Mouse (Mus musculus): ENCODE measurements at regions not wholly inside any gene's neighbourhood (a gene's known extent, or its start where the extent isn't known, plus 50 kb on each side); places are given as distances from the start of the nearest gene placed in this dataset.
A peak's percentile ranks its signal among the peaks of the same experiment; 100 is the strongest.

GRCm38 (mm10) chr3:17325821-17326220 is 622.4 kb upstream of the Cypt12 start:
- DNase-seq (ENCODE audit: low spot score) (no peak), ATAC-seq (no peak)
- no peaks in the 10 kb centered on the region for H3K4me1 ChIP-seq (ENCODE audit: insufficient read depth, low read length)
- H3K36me3 ChIP-seq (ENCODE audit: insufficient read depth, low read length), result no peaks in the 10 kb centered on the region
- H3K27me3 ChIP-seq (ENCODE audit: insufficient read depth, low read length), result no peaks in the 10 kb centered on the region
- peak overlapping the region; percentile 37; the same call in 1 of the 2 replicates for H3K9ac ChIP-seq (replicated peaks; ENCODE audit: low read length)
- H3K27ac ChIP-seq, result peak overlapping the region; percentile 70
- WGBS, result 49% methylated on average over 2 of the region's 2 CpGs
- no peaks in the 10 kb centered on the region for H3K9me3 ChIP-seq (ENCODE audit: low read length)
- peak overlapping the region; percentile 29 for H3K4me2 ChIP-seq (ENCODE audit: low read depth, low read length)
- no peak overlapping the region for H3K4me3 ChIP-seq (ENCODE audit: low read length)
- TF ChIP-seq CTCF (IDR thresholded peaks at IDR 0.05; ENCODE audit: low read depth), result no peak

GRCm38 (mm10) chr3:17326292-17326691 is 621.9 kb upstream of the Cypt12 start:
- peak overlapping the region; percentile 37; the same call in 1 of the 2 replicates for H3K9ac ChIP-seq (replicated peaks; ENCODE audit: low read length)
- H3K4me3 ChIP-seq (ENCODE audit: low read length), result no peak overlapping the region
- peak; percentile 46 for DNase-seq (ENCODE audit: low spot score)
- H3K4me2 ChIP-seq (ENCODE audit: low read depth, low read length), result peak overlapping the region; percentile 29; the same call in 1 of the 2 replicates
- H3K27me3 ChIP-seq (ENCODE audit: insufficient read depth, low read length), result no peaks in the 10 kb centered on the region
- H3K4me1 ChIP-seq (ENCODE audit: insufficient read depth, low read length), result no peaks in the 10 kb centered on the region
- 55% methylated on average over 8 of the region's 8 CpGs for WGBS
- ATAC-seq, result peak; percentile 54; the same call in 1 of the 2 replicates
- peak overlapping the region; percentile 70 for H3K27ac ChIP-seq
- no peaks in the 10 kb centered on the region for H3K9me3 ChIP-seq (ENCODE audit: low read length)
- H3K36me3 ChIP-seq (ENCODE audit: insufficient read depth, low read length), result no peaks in the 10 kb centered on the region
- TF ChIP-seq CTCF (IDR thresholded peaks at IDR 0.05; ENCODE audit: low read depth), result no peak

GRCm38 (mm10) chr3:17326774-17327173 is 621.4 kb upstream of the Cypt12 start:
- no peak overlapping the region for H3K4me3 ChIP-seq (ENCODE audit: low read length)
- TF ChIP-seq CTCF (IDR thresholded peaks at IDR 0.05; ENCODE audit: low read depth), result no peak
- H3K36me3 ChIP-seq (ENCODE audit: insufficient read depth, low read length), result no peaks in the 10 kb centered on the region
- ATAC-seq, result peak; percentile 44
- H3K4me2 ChIP-seq (ENCODE audit: low read depth, low read length), result peak overlapping the region; percentile 29; the same call in 1 of the 2 replicates
- no peaks in the 10 kb centered on the region for H3K4me1 ChIP-seq (ENCODE audit: insufficient read depth, low read length)
- no peaks in the 10 kb centered on the region for H3K9me3 ChIP-seq (ENCODE audit: low read length)
- 67% methylated on average over 4 of the region's 4 CpGs for WGBS
- H3K9ac ChIP-seq (replicated peaks; ENCODE audit: low read length), result no peak overlapping the region
- no peak for DNase-seq (ENCODE audit: low spot score)
- no peaks in the 10 kb centered on the region for H3K27me3 ChIP-seq (ENCODE audit: insufficient read depth, low read length)
- H3K27ac ChIP-seq, result peak overlapping the region; percentile 70

GRCm38 (mm10) chr3:17327706-17328105 is 620.5 kb upstream of the Cypt12 start:
- 63% methylated on average over 4 of the region's 4 CpGs for WGBS
- Histone ChIP-seq H3K27ac (peak overlapping the region; percentile 73), H3K4me3 (ENCODE audit: low read length) (no peak overlapping the region), H3K4me2 (ENCODE audit: low read depth, low read length) (peak overlapping the region; percentile 13; the same call in 1 of the 2 replicates), H3K36me3 (ENCODE audit: insufficient read depth, low read length) (no peaks in the 10 kb centered on the region), H3K9ac (replicated peaks; ENCODE audit: low read length) (no peak overlapping the region; the same call in 1 of the 2 replicates), H3K4me1 (ENCODE audit: insufficient read depth, low read length) (no peaks in the 10 kb centered on the region), H3K27me3 (ENCODE audit: insufficient read depth, low read length) (no peaks in the 10 kb centered on the region), H3K9me3 (ENCODE audit: low read length) (no peaks in the 10 kb centered on the region)
- TF ChIP-seq CTCF (IDR thresholded peaks at IDR 0.05; ENCODE audit: low read depth), result no peak
- ATAC-seq (no peak), DNase-seq (ENCODE audit: low spot score) (no peak)

- H3K27me3 ChIP-seq (ENCODE audit: insufficient read depth, low read length), result no peaks in the 10 kb centered on the region
- peak overlapping the region; percentile 64; the same call in 1 of the 2 replicates for H3K27ac ChIP-seq
- H3K4me3 ChIP-seq (ENCODE audit: low read length), result no peak overlapping the region
- WGBS, result 45% methylated on average over 4 of the region's 4 CpGs
- ATAC-seq (0 out of 2 replicates have a peak, but pooled peaks have one; percentile 25), DNase-seq (ENCODE audit: low spot score) (peak; percentile 57)
- H3K36me3 ChIP-seq (ENCODE audit: insufficient read depth, low read length), result no peaks in the 10 kb centered on the region
- H3K4me1 ChIP-seq (ENCODE audit: insufficient read depth, low read length), result no peaks in the 10 kb centered on the region
- TF ChIP-seq CTCF (IDR thresholded peaks at IDR 0.05; ENCODE audit: low read depth), result no peak
- H3K9ac ChIP-seq (replicated peaks; ENCODE audit: low read length), result no peak overlapping the region
- H3K9me3 ChIP-seq (ENCODE audit: low read length), result no peaks in the 10 kb centered on the region
- H3K4me2 ChIP-seq (ENCODE audit: low read depth, low read length), result 0 out of 2 replicates have a peak overlapping the region, but pooled peaks have one; percentile 10
These were observed 618.8 kb upstream of the Cypt12 start for GRCm38 (mm10) chr3:17329411-17329810.

GRCm38 (mm10) chr3:17330429-17331373 is 617.5 kb upstream of the Cypt12 start:
- DNase-seq (ENCODE audit: low spot score) (no peak), ATAC-seq (no peak)
- Histone ChIP-seq H3K4me2 (ENCODE audit: low read depth, low read length) (no peak overlapping the region), H3K36me3 (ENCODE audit: insufficient read depth, low read length) (no peaks in the 10 kb centered on the region), H3K9ac (replicated peaks; ENCODE audit: low read length) (no peak overlapping the region), H3K4me1 (ENCODE audit: insufficient read depth, low read length) (no peaks in the 10 kb centered on the region), H3K27me3 (ENCODE audit: insufficient read depth, low read length) (no peaks in the 10 kb centered on the region), H3K9me3 (ENCODE audit: low read length) (no peaks in the 10 kb centered on the region), H3K27ac (peak overlapping the region; percentile 68), H3K4me3 (ENCODE audit: low read length) (no peak overlapping the region)
- no peak for TF ChIP-seq CTCF (IDR thresholded peaks at IDR 0.05; ENCODE audit: low read depth)
- WGBS, result 53% methylated on average over 6 of the region's 6 CpGs
